Mouse (Mus musculus) neural tube, embryonic 15.5 days (tissue): ENCODE measurements at regions not wholly inside any gene's neighbourhood (a gene's known extent, or its start where the extent isn't known, plus 50 kb on each side); places are given as distances from the start of the nearest gene placed in this dataset.

Experiments used
- ATAC-seq: fragments of 200-750 bp; cut with Nextera tagmentation; 2 replicates; pipeline ENCODE4 v1.8.0; 2017; ENCODE audit warnings: mild to moderate bottlenecking, moderate TSS enrichment, moderate library complexity; ENCODE audit not compliant: low FRiP score
- H3K27ac ChIP-seq: fragments of 300-500 bp; sonication (generic); replicated peaks from 2 replicates; pipeline ENCODE4 v1.5.1; 2015; ENCODE audit warnings: mild to moderate bottlenecking, inconsistent platforms
- H3K27me3 ChIP-seq: fragments of 300-500 bp; sonication (generic); replicated peaks from 2 replicates; pipeline ENCODE4 v1.6.1; 2015; ENCODE audit warnings: inconsistent platforms
- H3K36me3 ChIP-seq: fragments of 300-500 bp; sonication (generic); 2 replicates; pipeline ENCODE4 v1.6.1; 2015; ENCODE audit warnings: inconsistent platforms
- H3K4me1 ChIP-seq: fragments of 300-500 bp; sonication (generic); 2 replicates; pipeline ENCODE4 v1.6.1; 2015; ENCODE audit warnings: inconsistent platforms
- H3K4me2 ChIP-seq: fragments of 300-500 bp; sonication (generic); 2 replicates; pipeline ENCODE4 v1.6.1; 2015; ENCODE audit warnings: inconsistent platforms, mild to moderate bottlenecking, moderate library complexity
- H3K4me3 ChIP-seq: fragments of 300-500 bp; sonication (generic); replicated peaks from 2 replicates; pipeline ENCODE4 v1.5.1; 2015; ENCODE audit warnings: mild to moderate bottlenecking, inconsistent platforms
- H3K9ac ChIP-seq: fragments of 300-500 bp; sonication (generic); replicated peaks from 2 replicates; pipeline ENCODE4 v1.6.1; 2015; ENCODE audit warnings: mild to moderate bottlenecking, inconsistent platforms
- H3K9me3 ChIP-seq: fragments of 300-500 bp; sonication (generic); replicated peaks from 2 replicates; pipeline ENCODE4 v1.6.1; 2016; ENCODE audit warnings: inconsistent platforms
- WGBS: fragments of 180-500 bp; shearing (Covaris S2); methylation state at CpG from one replicate; pipeline ENCODE4 v1.1.7; 2015; ENCODE audit warnings: mixed read lengths; 5-methylcytosine and 5-hydroxymethylcytosine counted together

- Histone ChIP-seq H3K27ac (no peak overlapping the region), H3K36me3 (no peaks in the 10 kb centered on the region), H3K9me3 (no peaks in the 10 kb centered on the region), H3K4me1 (no peaks in the 10 kb centered on the region), H3K27me3 (no peaks in the 10 kb centered on the region), H3K4me2 (no peak overlapping the region), H3K4me3 (no peak overlapping the region), H3K9ac (no peak overlapping the region)
- no peak for ATAC-seq
- 91% methylated on average over 6 of the region's 6 CpGs for WGBS
Observed at GRCm38 (mm10) chr8:80422190-80422589, 71.4 kb upstream of the Gypa start.

DNA sequence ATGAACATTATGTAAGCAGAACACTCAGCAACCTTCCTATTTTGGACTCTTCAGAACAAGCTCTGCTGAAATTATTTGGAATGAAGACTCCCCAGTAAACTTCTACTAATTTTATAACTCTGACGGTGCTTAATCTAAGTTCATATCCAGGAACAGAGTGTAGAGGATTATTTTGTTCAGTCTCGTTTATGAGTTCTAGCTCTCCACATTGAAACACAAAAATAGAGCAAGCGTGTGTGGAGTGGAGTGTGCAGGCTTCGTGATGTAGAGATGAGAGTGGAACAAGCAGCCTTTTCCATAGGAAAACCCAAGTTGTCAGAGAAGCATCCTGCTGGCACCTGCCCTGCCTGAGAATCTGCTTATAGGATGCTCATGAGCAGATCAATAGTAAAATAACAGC is 77.5 kb upstream of the Gypa start:
- no peak overlapping the region for H3K9ac ChIP-seq
- no peak overlapping the region for H3K4me2 ChIP-seq
- H3K27me3 ChIP-seq: no peaks in the 10 kb centered on the region
- H3K36me3 ChIP-seq: no peaks in the 10 kb centered on the region
- no peaks in the 10 kb centered on the region for H3K4me1 ChIP-seq
- 95% methylated on average over 4 of the region's 4 CpGs for WGBS
- no peaks in the 10 kb centered on the region for H3K9me3 ChIP-seq
- ATAC-seq: no peak
- no peak overlapping the region for H3K27ac ChIP-seq
- no peak overlapping the region for H3K4me3 ChIP-seq

- 82% methylated on average over 2 of the region's 2 CpGs for WGBS
- H3K36me3 ChIP-seq: no peaks in the 10 kb centered on the region
- no peaks in the 10 kb centered on the region for H3K4me1 ChIP-seq
- H3K27me3 ChIP-seq: no peaks in the 10 kb centered on the region
- no peak overlapping the region for H3K27ac ChIP-seq
- ATAC-seq: no peak
- no peak overlapping the region for H3K4me3 ChIP-seq
- no peaks in the 10 kb centered on the region for H3K9me3 ChIP-seq
- no peak overlapping the region for H3K9ac ChIP-seq
- H3K4me2 ChIP-seq: no peak overlapping the region
Observed at GRCm38 (mm10) chr8:80399594-80400207, 93.9 kb upstream of the Gypa start.

- no peak overlapping the region for H3K27ac ChIP-seq
- H3K4me1 ChIP-seq: no peaks in the 10 kb centered on the region
- H3K27me3 ChIP-seq: no peaks in the 10 kb centered on the region
- H3K9me3 ChIP-seq: no peaks in the 10 kb centered on the region
- no peak overlapping the region for H3K4me3 ChIP-seq
- H3K4me2 ChIP-seq: no peak overlapping the region
- no peaks in the 10 kb centered on the region for H3K36me3 ChIP-seq
- no peak for ATAC-seq
- WGBS: 54% methylated on average over 5 of the region's 5 CpGs
- no peak overlapping the region for H3K9ac ChIP-seq
Observed at GRCm38 (mm10) chr8:80395010-80395409, 98.6 kb upstream of the Gypa start.

GRCm38 (mm10) chr8:80393111-80393510 is 100.5 kb upstream of the Gypa start:
- Histone ChIP-seq H3K4me2 (no peak overlapping the region), H3K4me3 (no peak overlapping the region), H3K9me3 (no peaks in the 10 kb centered on the region), H3K36me3 (no peaks in the 10 kb centered on the region), H3K9ac (no peak overlapping the region), H3K27me3 (no peaks in the 10 kb centered on the region), H3K27ac (no peak overlapping the region), H3K4me1 (no peaks in the 10 kb centered on the region)
- ATAC-seq: no peak
- WGBS: 63% methylated on average over 3 of the region's 3 CpGs

GRCm38 (mm10) chr8:80369221-80369620 is 124.4 kb upstream of the Gypa start:
- H3K27me3 ChIP-seq: no peaks in the 10 kb centered on the region
- H3K4me2 ChIP-seq: no peak overlapping the region
- no peaks in the 10 kb centered on the region for H3K36me3 ChIP-seq
- no peak overlapping the region for H3K4me3 ChIP-seq
- H3K27ac ChIP-seq: no peak overlapping the region
- H3K4me1 ChIP-seq: no peaks in the 10 kb centered on the region
- no peak overlapping the region for H3K9ac ChIP-seq
- ATAC-seq: no peak
- no peaks in the 10 kb centered on the region for H3K9me3 ChIP-seq
- WGBS: 97% methylated on average over 2 of the region's 2 CpGs

DNA sequence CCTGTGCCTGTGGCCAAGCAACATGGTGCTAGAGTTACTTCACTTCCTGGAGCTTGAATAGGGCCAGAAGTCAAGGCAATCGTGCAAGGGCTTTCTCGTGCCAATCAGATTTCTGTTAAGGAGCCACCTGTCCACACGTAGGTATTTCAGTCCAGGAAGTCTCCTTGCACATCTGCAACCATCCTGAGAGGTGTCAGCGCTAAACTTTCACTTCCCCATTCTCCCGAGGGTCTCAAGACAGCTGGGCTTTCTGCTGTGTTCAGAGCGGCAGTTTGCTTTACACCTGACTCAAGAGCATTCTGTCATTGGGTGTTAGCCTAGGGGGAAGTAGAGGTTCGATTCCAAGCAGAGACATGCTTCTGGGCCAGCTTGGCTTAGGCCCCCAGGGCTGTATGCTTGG is 129.5 kb upstream of the Gypa start:
- Histone ChIP-seq H3K27me3 (no peaks in the 10 kb centered on the region), H3K9me3 (no peaks in the 10 kb centered on the region), H3K4me1 (no peaks in the 10 kb centered on the region), H3K9ac (no peak overlapping the region), H3K27ac (no peak overlapping the region), H3K4me2 (no peak overlapping the region), H3K4me3 (no peak overlapping the region), H3K36me3 (no peaks in the 10 kb centered on the region)
- no peak for ATAC-seq
- 83% methylated on average over 7 of the region's 7 CpGs for WGBS

DNA sequence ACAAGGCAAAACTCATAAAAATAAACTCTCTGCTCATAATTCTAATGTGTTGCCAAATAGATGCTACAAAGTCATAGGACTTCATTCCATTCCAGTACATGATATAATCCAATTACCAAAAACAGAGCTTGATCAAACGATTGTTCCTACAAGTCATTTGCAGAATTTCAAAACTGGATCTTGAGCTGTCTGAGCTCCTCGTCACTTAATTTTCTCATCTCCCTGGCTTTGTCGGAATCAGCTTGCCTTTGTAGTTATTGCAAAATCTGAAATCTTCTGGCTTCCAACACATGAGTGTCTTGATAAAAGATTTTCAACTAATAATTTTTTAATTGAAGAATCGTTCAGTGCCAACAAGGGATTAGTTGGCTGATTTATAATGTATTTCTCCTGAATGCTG is 150.3 kb upstream of the Gypa start:
- Histone ChIP-seq H3K27me3 (no peaks in the 10 kb centered on the region), H3K9ac (no peak overlapping the region), H3K4me3 (no peak overlapping the region), H3K27ac (no peak overlapping the region), H3K9me3 (no peaks in the 10 kb centered on the region), H3K36me3 (no peaks in the 10 kb centered on the region), H3K4me2 (no peak overlapping the region), H3K4me1 (no peaks in the 10 kb centered on the region)
- 93% methylated on average over 4 of the region's 4 CpGs for whole genome bisulfite sequencing
- ATAC-seq: no peak

- Histone ChIP-seq H3K27me3 (no peaks in the 10 kb centered on the region), H3K9me3 (no peaks in the 10 kb centered on the region), H3K4me3 (no peak overlapping the region), H3K4me1 (no peaks in the 10 kb centered on the region), H3K4me2 (no peak overlapping the region), H3K36me3 (no peaks in the 10 kb centered on the region), H3K9ac (no peak overlapping the region), H3K27ac (no peak overlapping the region)
- no peak for ATAC-seq
- WGBS: 83% methylated on average over 2 of the region's 2 CpGs
Observed at GRCm38 (mm10) chr8:80337872-80338271, 155.7 kb upstream of the Gypa start.

DNA sequence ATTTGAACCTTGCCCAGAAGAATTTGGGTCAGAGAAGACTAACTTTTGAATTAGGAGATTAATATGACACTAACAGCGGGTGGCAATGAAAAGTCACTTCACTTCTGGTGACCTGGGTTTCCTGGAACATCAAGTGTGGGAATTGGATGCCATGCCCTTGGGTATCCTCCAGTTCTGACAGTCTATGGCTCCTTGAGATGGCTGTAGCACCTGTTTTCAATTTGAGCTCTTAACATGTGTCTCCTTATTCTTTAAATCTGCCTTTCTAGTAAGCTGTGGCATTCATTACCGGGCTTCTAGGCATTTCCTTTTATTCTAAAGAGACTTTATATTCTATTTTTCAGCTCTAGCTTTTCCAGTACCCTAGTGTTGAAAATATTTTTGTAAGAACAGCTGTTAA is 164.9 kb upstream of the Gypa start:
- WGBS: 89% methylated on average over 2 of the region's 2 CpGs
- Histone ChIP-seq H3K36me3 (no peaks in the 10 kb centered on the region), H3K4me1 (no peaks in the 10 kb centered on the region), H3K27ac (no peak overlapping the region), H3K4me2 (no peak overlapping the region), H3K9me3 (no peaks in the 10 kb centered on the region), H3K27me3 (no peaks in the 10 kb centered on the region), H3K9ac (no peak overlapping the region), H3K4me3 (no peak overlapping the region)
- no peak for ATAC-seq

DNA sequence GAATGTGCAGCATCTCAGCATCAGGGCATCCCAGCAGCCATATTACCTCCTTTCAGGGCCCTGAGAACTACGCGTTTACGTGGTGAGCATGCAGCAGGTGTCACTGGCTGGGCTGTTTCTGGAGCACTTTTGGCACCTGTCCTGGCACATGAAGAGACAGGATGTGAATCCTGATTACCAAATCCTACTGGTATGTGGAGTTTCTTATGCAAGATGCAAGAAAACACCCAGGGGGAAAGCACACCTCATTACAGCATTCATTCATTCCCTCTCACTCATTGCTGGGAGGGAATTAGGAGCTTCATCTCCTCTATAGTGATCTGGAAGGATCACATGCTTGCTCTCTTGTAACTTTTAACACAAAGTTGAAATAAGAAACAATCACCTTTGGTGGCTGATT is 167.7 kb upstream of the Gypa start:
- 90% methylated on average over 3 of the region's 3 CpGs for WGBS
- no peaks in the 10 kb centered on the region for H3K36me3 ChIP-seq

DNA sequence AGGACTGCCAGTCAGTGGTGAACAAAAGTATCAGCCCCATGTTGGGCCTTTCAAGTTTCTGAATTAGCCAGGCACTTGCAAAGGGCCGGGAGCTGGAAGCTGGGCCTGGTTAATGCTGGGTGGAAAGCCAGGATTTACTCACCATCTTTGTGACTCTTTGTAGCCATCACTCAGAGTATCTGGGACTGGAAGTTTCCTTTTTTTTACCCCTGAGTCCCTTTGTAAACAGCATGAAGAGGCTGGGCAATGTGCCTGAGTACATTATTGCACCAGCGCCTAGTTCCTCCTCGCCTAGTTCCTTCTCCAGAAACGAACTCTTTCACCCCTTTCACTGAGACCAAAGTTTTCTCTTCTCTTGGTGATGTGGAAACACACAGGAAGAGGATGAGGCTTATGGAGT is 168.4 kb upstream of the Gypa start:
- no peaks in the 10 kb centered on the region for H3K4me1 ChIP-seq
- H3K9me3 ChIP-seq: no peaks in the 10 kb centered on the region
- 59% methylated on average over 4 of the region's 4 CpGs for WGBS
- no peak overlapping the region for H3K4me2 ChIP-seq
- H3K4me3 ChIP-seq: no peak overlapping the region
- no peaks in the 10 kb centered on the region for H3K36me3 ChIP-seq
- H3K27me3 ChIP-seq: no peaks in the 10 kb centered on the region
- no peak for ATAC-seq
- H3K9ac ChIP-seq: no peak overlapping the region
- no peak overlapping the region for H3K27ac ChIP-seq

More for the DNA sequence above, 167.7 kb upstream of the Gypa start:
- Histone ChIP-seq H3K4me3 (no peak overlapping the region), H3K27ac (no peak overlapping the region), H3K27me3 (no peaks in the 10 kb centered on the region), H3K4me2 (no peak overlapping the region), H3K9me3 (no peaks in the 10 kb centered on the region), H3K9ac (no peak overlapping the region), H3K4me1 (no peaks in the 10 kb centered on the region)
- no peak for ATAC-seq
